Mouse (Mus musculus) heart, embryonic 16.5 days (tissue): ENCODE measurements around the gene Gm40193. TPM values are rescaled to one million over a fixed set of nuclear protein-coding genes. Genes with fewer than 3 reads are reported as not detected.

Source experiments
- ATAC-seq: fragments of 200-750 bp; cut with Nextera tagmentation; replicated peaks from 2 replicates; pipeline ENCODE4 v1.8.0; 2017; ENCODE audit warnings: moderate number of reproducible peaks; ENCODE audit not compliant: insufficient read depth, low FRiP score; ENCODE audit errors: extremely low read depth
- H3K27ac ChIP-seq: fragments of 300-500 bp; sonication (generic); 2 replicates; pipeline ENCODE4 v1.5.1; 2014; ENCODE audit warnings: mild to moderate bottlenecking, low read length, control low read depth, moderate library complexity
- H3K27me3 ChIP-seq: fragments of 300-500 bp; sonication (generic); 2 replicates; pipeline ENCODE4 v1.6.1; 2014; ENCODE audit warnings: low read length, mixed read lengths; ENCODE audit not compliant: control insufficient read depth, insufficient read depth
- H3K36me3 ChIP-seq: fragments of 300-500 bp; sonication (generic); 2 replicates; pipeline ENCODE4 v1.6.1; 2014; ENCODE audit not compliant: control insufficient read depth, insufficient read depth
- H3K4me1 ChIP-seq: fragments of 300-500 bp; sonication (generic); 2 replicates; pipeline ENCODE4 v1.6.1; 2014; ENCODE audit warnings: low read length, mixed read lengths; ENCODE audit not compliant: control insufficient read depth, insufficient read depth
- H3K4me2 ChIP-seq: fragments of 300-500 bp; sonication (generic); 2 replicates; pipeline ENCODE4 v1.6.1; 2014; ENCODE audit warnings: low read depth, mild to moderate bottlenecking, control low read depth, low read length
- H3K4me3 ChIP-seq: fragments of 300-500 bp; sonication (generic); 2 replicates; pipeline ENCODE4 v1.5.1; 2014; ENCODE audit warnings: mild to moderate bottlenecking, control low read depth, low read length
- H3K9ac ChIP-seq: fragments of 300-500 bp; sonication (generic); 2 replicates; pipeline ENCODE4 v1.6.1; 2014; ENCODE audit warnings: low read length, control low read depth
- H3K9me3 ChIP-seq: fragments of 300-500 bp; sonication (generic); replicated peaks from 2 replicates; pipeline ENCODE4 v1.6.1; 2016; ENCODE audit warnings: low read length; ENCODE audit not compliant: control insufficient read depth
- WGBS: fragments of 180-500 bp; shearing (Covaris S2); extraction: QIAGEN DNeasy Blood & Tissue Kit; methylation state at CpG from one replicate; pipeline ENCODE4 v1.1.7; 2014; 5-methylcytosine and 5-hydroxymethylcytosine counted together
- polyA plus RNA-seq: library from polyadenylated mRNA; unstranded; fragments of >200 nt; fragmentation: Nextera tagmentation; extraction: Ambion mirVana; gene quantifications from 2 replicates; pipeline ENCODE4 v1.2.1, GENCODE M21; 2015

Gm40193 gene
- polyA plus RNA-seq, 1 experiment from 2014 or later, result not detected

GRCm38 (mm10) chr11:70516352-70516751, 16.4 kb downstream of the Gm40193 start:
- H3K27me3 ChIP-seq, result no peaks in the 10 kb centered on the region
- no peak overlapping the region for H3K4me3 ChIP-seq
- H3K4me1 ChIP-seq, result peaks cover 4% of the 10 kb centered on the region; the same call in 1 of the 2 replicates
- ATAC-seq, result no peak
- H3K9ac ChIP-seq, result no peak overlapping the region
- 13% methylated on average over 2 of the region's 2 CpGs for WGBS
- no peak overlapping the region for H3K4me2 ChIP-seq
- H3K36me3 ChIP-seq, result no peaks in the 10 kb centered on the region
- no peaks in the 10 kb centered on the region for H3K9me3 ChIP-seq
- no peak overlapping the region for H3K27ac ChIP-seq

- 85% methylated on average over 7 of the region's 7 CpGs for WGBS
- H3K9me3 ChIP-seq, result no peaks in the 10 kb centered on the region
- no peak within 1 kb of the TSS for H3K4me3 ChIP-seq
- no peaks in the 10 kb centered on the region for H3K36me3 ChIP-seq
- H3K27me3 ChIP-seq, result peaks cover 9% of the 10 kb centered on the region
- ATAC-seq, result no peak
- no peak within 1 kb of the TSS for H3K9ac ChIP-seq
- H3K4me2 ChIP-seq, result no peak within 1 kb of the TSS
- no peak within 1 kb of the TSS for H3K27ac ChIP-seq
- 0 out of 2 replicates have a peak, but pooled peaks cover 4% of the 10 kb centered on the region for H3K4me1 ChIP-seq
Measured at GRCm38 (mm10) chr11:70514288-70514687, 18.5 kb downstream of the Gm40193 start, which contains the start of gene Vmo1. Vmo1 (minus strand) TSS chr11:70514616.

GRCm38 (mm10) chr11:70513520-70513919, 19.2 kb downstream of the Gm40193 start:
- no peak overlapping the region for H3K9ac ChIP-seq
- no peaks in the 10 kb centered on the region for H3K9me3 ChIP-seq
- H3K4me3 ChIP-seq, result no peak overlapping the region
- no peak for ATAC-seq
- peaks cover 14% of the 10 kb centered on the region for H3K27me3 ChIP-seq
- WGBS, result 53% methylated on average over 11 of the region's 11 CpGs
- H3K36me3 ChIP-seq, result no peaks in the 10 kb centered on the region
- no peak overlapping the region for H3K4me2 ChIP-seq
- H3K4me1 ChIP-seq, result 0 out of 2 replicates have a peak, but pooled peaks cover 4% of the 10 kb centered on the region
- H3K27ac ChIP-seq, result no peak overlapping the region

- WGBS, result 67% methylated on average over 7 of the region's 7 CpGs
Measured at GRCm38 (mm10) chr11:70512709-70513342, 19.9 kb downstream of the Gm40193 start.

GRCm38 (mm10) chr11:70511825-70512224, 20.9 kb downstream of the Gm40193 start:
- Histone ChIP-seq H3K27me3 (peaks cover 14% of the 10 kb centered on the region), H3K9ac (no peak overlapping the region), H3K36me3 (no peaks in the 10 kb centered on the region), H3K4me1 (0 out of 2 replicates have a peak, but pooled peaks cover 4% of the 10 kb centered on the region), H3K4me2 (no peak overlapping the region), H3K4me3 (no peak overlapping the region), H3K27ac (no peak overlapping the region), H3K9me3 (no peaks in the 10 kb centered on the region)
- ATAC-seq, result no peak
- 86% methylated on average over 7 of the region's 7 CpGs for WGBS

More at GRCm38 (mm10) chr11:70512709-70513342, 19.9 kb downstream of the Gm40193 start:
- H3K27ac ChIP-seq, result no peak overlapping the region
- no peaks in the 10 kb centered on the region for H3K9me3 ChIP-seq
- peaks cover 14% of the 10 kb centered on the region for H3K27me3 ChIP-seq
- H3K36me3 ChIP-seq, result no peaks in the 10 kb centered on the region
- ATAC-seq, result no peak
- 0 out of 2 replicates have a peak, but pooled peaks cover 4% of the 10 kb centered on the region for H3K4me1 ChIP-seq
- H3K4me2 ChIP-seq, result no peak overlapping the region
- H3K4me3 ChIP-seq, result no peak overlapping the region
- H3K9ac ChIP-seq, result no peak overlapping the region

- Histone ChIP-seq H3K9me3 (no peaks in the 10 kb centered on the region), H3K4me1 (0 out of 2 replicates have a peak, but pooled peaks cover 4% of the 10 kb centered on the region), H3K4me2 (no peak overlapping the region), H3K27ac (no peak overlapping the region), H3K9ac (no peak overlapping the region), H3K36me3 (no peaks in the 10 kb centered on the region), H3K27me3 (peaks cover 14% of the 10 kb centered on the region), H3K4me3 (no peak overlapping the region)
- ATAC-seq, result no peak
- WGBS, result 66% methylated on average over 2 of the region's 2 CpGs
Measured at GRCm38 (mm10) chr11:70511242-70511641, 21.5 kb downstream of the Gm40193 start.

GRCm38 (mm10) chr11:70509753-70510564, 22.8 kb downstream of the Gm40193 start:
- no peaks in the 10 kb centered on the region for H3K9me3 ChIP-seq
- H3K4me2 ChIP-seq, result 0 out of 2 replicates have a peak overlapping the region, but pooled peaks have one; percentile 23
- peaks cover 14% of the 10 kb centered on the region for H3K27me3 ChIP-seq
- H3K36me3 ChIP-seq, result no peaks in the 10 kb centered on the region
- H3K27ac ChIP-seq, result no peak overlapping the region
- H3K4me3 ChIP-seq, result no peak overlapping the region
- ATAC-seq, result no peak
- 0 out of 2 replicates have a peak, but pooled peaks cover 4% of the 10 kb centered on the region for H3K4me1 ChIP-seq
- no peak overlapping the region for H3K9ac ChIP-seq
- WGBS, result 11% methylated on average over 19 of the region's 19 CpGs

- H3K36me3 ChIP-seq, result no peaks in the 10 kb centered on the region
- WGBS, result 61% methylated on average over 7 of the region's 7 CpGs
- H3K4me1 ChIP-seq, result 0 out of 2 replicates have a peak, but pooled peaks cover 4% of the 10 kb centered on the region
- no peak for ATAC-seq
- peaks cover 14% of the 10 kb centered on the region for H3K27me3 ChIP-seq
- H3K4me2 ChIP-seq, result no peak overlapping the region
- H3K9ac ChIP-seq, result no peak overlapping the region
- no peak overlapping the region for H3K27ac ChIP-seq
- no peaks in the 10 kb centered on the region for H3K9me3 ChIP-seq
- H3K4me3 ChIP-seq, result no peak overlapping the region
Measured at GRCm38 (mm10) chr11:70506962-70507515, 25.7 kb downstream of the Gm40193 start.
